Mouse (Mus musculus) effector memory CD4-positive, alpha-beta T cell, adult 5 months (primary cell): ENCODE data around the gene Zfp9. TPM values are rescaled to one million over a fixed set of nuclear protein-coding genes. Genes with fewer than 3 reads are reported as not detected.

Experiments used
- polyA plus RNA-seq: library from polyadenylated mRNA; unstranded; fragments of 100-300 nt; shearing (Covaris generic); gene quantifications from one replicate; pipeline ENCODE4 v1.2.1, GENCODE M21; 2017

The Zfp9 gene
- not detected for polyA plus RNA-seq

DNA sequence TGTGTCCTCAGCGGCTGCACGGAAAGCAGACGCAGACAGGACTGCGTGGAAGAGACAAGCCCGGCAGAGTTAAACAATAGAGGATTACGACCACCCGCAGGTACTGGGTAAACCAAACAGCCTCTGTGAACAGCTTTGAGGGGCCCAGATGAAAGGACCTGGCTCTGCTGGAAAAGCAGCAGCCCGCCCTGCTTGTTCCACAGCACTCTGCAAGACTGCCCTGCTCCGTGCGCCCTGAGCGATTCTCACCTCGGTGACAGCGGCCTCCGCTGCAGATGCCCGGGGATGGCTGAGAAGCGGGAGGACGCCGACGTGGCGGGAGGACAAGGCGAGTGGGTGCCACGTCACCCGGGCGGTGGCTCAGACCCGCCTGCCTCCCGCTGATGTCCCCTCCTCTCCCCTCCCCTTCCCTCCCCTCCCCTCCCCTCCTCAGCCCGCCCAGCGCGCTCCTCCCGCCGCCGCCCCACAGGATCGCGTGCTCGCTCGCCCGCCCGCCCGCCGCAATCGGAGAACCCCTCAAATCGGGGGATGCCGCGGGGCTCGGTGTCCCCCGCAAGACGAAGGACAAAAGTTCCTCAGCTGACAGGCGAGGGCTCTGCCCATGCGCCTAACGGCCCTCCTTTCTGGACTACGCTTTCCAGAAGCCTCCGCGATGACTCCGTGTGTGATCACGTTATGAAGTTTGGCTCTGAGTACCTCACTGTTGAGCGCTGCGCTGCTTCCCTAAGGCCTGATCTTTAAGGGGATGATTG lies at the start of gene Zfp9:
Zfp9 (minus strand) TSS at position 364 of the 752 bp plus-strand sequence.

DNA sequence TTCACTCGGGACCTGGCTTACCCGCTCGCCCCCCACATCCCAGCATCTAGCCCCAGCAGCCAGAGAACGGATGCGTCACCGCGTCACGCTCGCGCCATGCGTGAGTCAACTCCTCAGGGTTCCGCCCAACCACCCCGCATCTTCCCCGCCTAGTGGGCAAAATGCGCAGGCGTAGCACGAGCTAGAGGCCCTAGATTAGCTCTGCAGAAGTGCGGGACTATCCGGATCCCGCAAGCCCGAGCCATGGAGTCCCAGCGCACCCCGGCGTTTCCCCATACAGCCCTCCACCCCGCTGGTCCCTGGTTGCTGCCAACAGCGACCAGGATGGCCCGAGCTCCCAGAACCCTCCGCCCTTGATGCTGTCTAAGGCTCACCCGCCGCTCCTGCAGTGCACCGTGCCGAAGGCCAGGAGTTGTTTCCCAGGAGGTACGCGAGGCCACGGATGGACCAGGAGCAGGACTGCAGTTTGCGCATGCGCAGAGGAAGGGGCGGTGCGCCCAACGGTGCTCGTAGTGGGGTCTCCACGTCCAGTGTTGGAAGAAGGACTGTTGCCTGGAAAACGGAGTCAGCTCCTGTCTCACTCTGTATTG lies 24.0 kb downstream of the Zfp9 start, which contains the start of gene Zfp248:
Zfp248 (minus strand) TSS at position 487 of the 590 bp plus-strand sequence.

DNA sequence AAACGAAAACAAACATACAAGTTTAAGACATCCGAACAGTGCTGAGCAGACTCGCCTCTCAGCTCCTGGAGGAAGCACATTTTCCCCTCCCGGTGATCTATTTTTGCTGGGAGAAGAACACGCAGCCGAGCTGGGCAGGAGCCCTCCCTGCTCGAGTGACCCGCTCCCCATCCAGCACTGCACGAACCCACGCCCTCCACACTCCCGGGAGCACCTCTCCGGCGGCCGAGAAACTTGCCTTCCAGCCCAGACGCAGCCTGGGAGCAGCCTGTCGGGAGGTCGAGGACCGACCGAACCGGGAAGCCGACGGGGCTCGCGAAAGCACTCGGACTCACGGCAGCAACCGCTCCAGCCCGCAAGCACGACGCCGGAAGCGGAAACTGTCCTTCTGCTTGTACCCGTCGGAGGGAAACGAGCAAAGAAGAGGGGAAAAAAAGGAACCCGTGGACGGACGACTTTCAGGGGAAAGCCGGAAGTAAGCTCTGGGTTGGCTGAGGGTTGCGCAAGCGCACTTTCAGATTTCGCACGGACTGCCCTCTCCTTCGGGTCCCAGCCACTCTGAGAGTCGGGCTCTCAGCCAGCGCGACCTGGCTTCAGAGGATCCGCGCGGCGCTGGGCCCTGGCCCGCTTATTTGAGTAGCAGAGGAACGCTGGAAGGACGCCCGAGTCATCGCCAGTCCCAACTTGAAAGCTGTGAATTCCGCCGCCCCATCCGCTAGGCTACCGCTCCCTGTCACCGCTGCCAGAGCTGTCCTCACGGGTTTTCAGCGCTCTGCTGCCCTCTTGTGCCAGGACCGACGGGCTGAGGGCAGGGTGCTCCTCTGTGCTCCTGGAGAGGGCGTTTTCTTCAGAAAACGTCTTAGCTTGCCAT lies 59.8 kb downstream of the Zfp9 start, which contains the start of gene Bms1:
Bms1 (minus strand) TSS at position 425 of the 871 bp plus-strand sequence.

Other genes starting within 250 kb of the Zfp9 start
- 42.1 TPM for gene Bms1, start 59.8 kb downstream of the Zfp9 start, polyA plus RNA-seq
- 2.2 TPM for gene Zfp248, start 23.8 kb downstream of the Zfp9 start, polyA plus RNA-seq
- gene Ankrd26, start 82.9 kb upstream of the Zfp9 start, polyA plus RNA-seq = 13.5 TPM